Mouse (Mus musculus): ENCODE data around the gene 4933434E20Rik. TPM values are rescaled to one million over a fixed set of nuclear protein-coding genes. Genes with fewer than 3 reads are reported as not detected.

4933434E20Rik gene
- total and polyA plus RNA-seq, 3 experiments: 22.4 to 84.3 (median 83.1) TPM

DNA sequence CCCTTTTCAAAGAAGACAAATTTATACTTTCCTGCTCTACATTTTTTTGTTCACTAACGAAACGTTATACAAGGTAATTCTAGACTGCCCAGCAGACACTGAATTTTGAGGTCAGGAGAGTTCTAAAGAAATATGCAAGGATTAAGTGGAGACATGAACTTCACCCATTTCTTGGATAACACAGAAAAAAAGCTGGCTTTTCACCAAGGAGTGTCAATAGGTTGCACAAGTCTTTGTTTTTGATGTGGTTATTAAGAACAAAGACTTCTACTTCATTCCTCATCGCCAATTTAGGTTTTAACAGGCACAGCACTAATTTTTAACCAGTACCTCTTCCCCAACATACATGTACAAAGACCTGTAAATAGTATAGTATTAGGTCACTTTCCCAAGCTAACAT lies 1.7 kb upstream of the 4933434E20Rik start:
- TF ChIP-seq POLR2AphosphoS5 (IDR thresholded peaks at IDR 0.05; ENCODE audit: insufficient replicate concordance, low read depth, low read length) (no peak), GATA2 (IDR thresholded peaks at IDR 0.05; ENCODE audit: borderline replicate concordance, low read depth, low read length) (no peak), CTCF (IDR thresholded peaks at IDR 0.05; ENCODE audit: low read depth, low read length) (no peak), TAL1 (conservative IDR thresholded peaks at IDR 0.05; ENCODE audit: low read depth, low read length) (no peak), GATA1 (IDR thresholded peaks at IDR 0.05; ENCODE audit: borderline replicate concordance, low read length) (no peak)
- no peaks in the 10 kb centered on the region for H3K9me3 ChIP-seq (replicated peaks)
- no peaks in the 10 kb centered on the region for H3K27me3 ChIP-seq (ENCODE audit: insufficient read depth, low read length)
- DNase-seq (ENCODE audit: low spot score): no peak
- peaks cover 38% of the 10 kb centered on the region for H3K36me3 ChIP-seq (replicated peaks)
- H3K4me1 ChIP-seq (ENCODE audit: insufficient read depth, low read depth, low read length): peaks cover 27% of the 10 kb centered on the region
- ATAC-seq (ENCODE audit: extremely low read depth, insufficient number of reproducible peaks, low FRiP score, poor library complexity, severe bottlenecking): no peak
- no peak overlapping the region for H3K4me3 ChIP-seq (ENCODE audit: low read depth, low read length)

- no peak for TF ChIP-seq POLR2AphosphoS5 (IDR thresholded peaks at IDR 0.05; ENCODE audit: insufficient replicate concordance, low read depth, low read length)
- no peak for TF ChIP-seq CTCF (IDR thresholded peaks at IDR 0.05; ENCODE audit: low read depth, low read length)
- no peak for TF ChIP-seq GATA2 (IDR thresholded peaks at IDR 0.05; ENCODE audit: borderline replicate concordance, low read depth, low read length)
- TF ChIP-seq GATA1 (IDR thresholded peaks at IDR 0.05; ENCODE audit: borderline replicate concordance, low read length): no peak
- no peak for TF ChIP-seq TAL1 (conservative IDR thresholded peaks at IDR 0.05; ENCODE audit: low read depth, low read length)
- peak within 1 kb of the TSS; percentile 81 for H3K4me3 ChIP-seq (ENCODE audit: low read depth, low read length)
- peaks cover 39% of the 10 kb centered on the region for H3K36me3 ChIP-seq (replicated peaks)
- DNase-seq (ENCODE audit: low spot score): peak; percentile 94
- H3K9me3 ChIP-seq (replicated peaks): no peaks in the 10 kb centered on the region
- no peaks in the 10 kb centered on the region for H3K27me3 ChIP-seq (ENCODE audit: insufficient read depth, low read length)
- peaks cover 38% of the 10 kb centered on the region for H3K4me1 ChIP-seq (ENCODE audit: insufficient read depth, low read depth, low read length)
- peak; percentile 81 for ATAC-seq (ENCODE audit: extremely low read depth, insufficient number of reproducible peaks, low FRiP score, poor library complexity, severe bottlenecking)
These were observed 1.2 kb downstream of the 4933434E20Rik start, which contains the start of gene Ubap2l for GRCm38 (mm10) chr3:90052351-90053241. Gene Ubap2l, minus strand, starts transcription at chr3:90052628.

DNA sequence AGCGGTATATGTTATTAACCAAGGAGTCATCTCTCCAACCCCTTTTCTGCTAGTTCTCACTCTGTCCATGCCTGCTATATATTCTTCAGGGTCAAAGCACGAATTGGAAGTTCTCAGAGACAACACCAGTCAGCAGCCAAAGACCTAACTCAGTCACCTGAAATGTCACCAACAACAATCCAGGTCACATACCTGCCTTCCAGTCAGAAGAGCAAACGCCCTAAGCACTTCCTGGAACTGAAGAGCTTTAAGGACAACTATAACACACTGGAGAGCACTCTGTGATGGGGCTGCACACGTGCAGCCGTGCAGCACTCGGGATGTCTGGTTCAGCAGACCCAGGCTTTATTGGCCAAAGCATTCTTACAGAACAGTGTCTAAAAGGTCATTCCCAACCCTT lies 10.1 kb downstream of the 4933434E20Rik start:
- H3K4me3 ChIP-seq (ENCODE audit: low read depth, low read length): no peak overlapping the region
- H3K9me3 ChIP-seq (replicated peaks): no peaks in the 10 kb centered on the region
- peaks cover 82% of the 10 kb centered on the region for H3K36me3 ChIP-seq (replicated peaks)
- ATAC-seq (ENCODE audit: extremely low read depth, insufficient number of reproducible peaks, low FRiP score, poor library complexity, severe bottlenecking) (no peak), DNase-seq (ENCODE audit: low spot score) (no peak)
- TF ChIP-seq CTCF (IDR thresholded peaks at IDR 0.05; ENCODE audit: low read depth, low read length) (no peak), TAL1 (conservative IDR thresholded peaks at IDR 0.05; ENCODE audit: low read depth, low read length) (no peak), GATA2 (IDR thresholded peaks at IDR 0.05; ENCODE audit: borderline replicate concordance, low read depth, low read length) (no peak), POLR2AphosphoS5 (IDR thresholded peaks at IDR 0.05; ENCODE audit: insufficient replicate concordance, low read depth, low read length) (no peak), GATA1 (IDR thresholded peaks at IDR 0.05; ENCODE audit: borderline replicate concordance, low read length) (no peak)
- H3K4me1 ChIP-seq (ENCODE audit: insufficient read depth, low read depth, low read length): peaks cover 5% of the 10 kb centered on the region; the same call in 1 of the 2 replicates
- H3K27me3 ChIP-seq (ENCODE audit: insufficient read depth, low read length): no peaks in the 10 kb centered on the region

DNA sequence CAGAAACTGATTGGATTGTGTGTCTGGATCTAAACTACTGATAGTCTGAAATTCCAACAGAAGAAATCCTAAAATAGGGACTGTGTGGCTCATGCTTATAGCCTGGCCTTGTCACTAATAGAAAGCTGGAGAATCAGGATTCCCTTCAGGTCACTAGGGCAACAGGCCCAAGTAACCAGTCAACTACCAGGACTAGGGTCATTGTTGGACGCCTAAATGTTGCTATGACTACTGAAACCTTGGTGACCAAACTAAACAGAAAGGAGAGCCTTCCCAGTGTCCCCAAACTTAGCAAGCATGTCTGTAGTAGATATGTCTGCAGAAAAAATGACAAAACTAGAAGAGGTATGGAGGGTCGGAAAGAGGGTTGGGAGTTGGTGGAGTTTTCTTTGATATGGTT lies 11.1 kb downstream of the 4933434E20Rik start:
- DNase-seq (ENCODE audit: low spot score) (no peak), ATAC-seq (ENCODE audit: extremely low read depth, insufficient number of reproducible peaks, low FRiP score, poor library complexity, severe bottlenecking) (no peak)
- Histone ChIP-seq H3K4me3 (ENCODE audit: low read depth, low read length) (no peak overlapping the region), H3K4me1 (ENCODE audit: insufficient read depth, low read depth, low read length) (peaks cover 4% of the 10 kb centered on the region; the same call in 1 of the 2 replicates), H3K9me3 (replicated peaks) (no peaks in the 10 kb centered on the region), H3K27me3 (ENCODE audit: insufficient read depth, low read length) (no peaks in the 10 kb centered on the region), H3K36me3 (replicated peaks) (peaks cover 79% of the 10 kb centered on the region)
- no peak for TF ChIP-seq POLR2AphosphoS5 (IDR thresholded peaks at IDR 0.05; ENCODE audit: insufficient replicate concordance, low read depth, low read length)
- TF ChIP-seq GATA1 (IDR thresholded peaks at IDR 0.05; ENCODE audit: borderline replicate concordance, low read length): no peak
- TF ChIP-seq GATA2 (IDR thresholded peaks at IDR 0.05; ENCODE audit: borderline replicate concordance, low read depth, low read length): no peak
- TF ChIP-seq TAL1 (conservative IDR thresholded peaks at IDR 0.05; ENCODE audit: low read depth, low read length): no peak
- TF ChIP-seq CTCF (IDR thresholded peaks at IDR 0.05; ENCODE audit: low read depth, low read length): no peak

DNA sequence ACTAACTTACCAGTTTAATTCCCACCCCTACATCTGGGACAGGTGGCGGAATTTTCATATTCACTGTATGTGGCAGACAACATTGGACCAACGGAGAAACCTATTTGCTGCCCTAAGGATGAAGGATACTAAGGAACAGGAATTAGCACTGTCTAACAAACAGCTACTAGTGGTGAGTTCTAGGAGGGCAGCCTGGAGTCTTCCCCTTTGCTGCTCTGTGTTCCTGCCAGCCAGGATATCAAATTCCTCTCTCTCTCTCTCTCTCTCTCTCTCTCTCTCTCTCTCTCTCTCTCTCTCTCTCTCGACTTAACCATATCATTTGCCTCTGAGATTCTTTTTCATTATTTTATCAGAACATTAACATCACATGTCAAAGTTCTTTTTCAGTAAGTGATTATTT lies 12.9 kb downstream of the 4933434E20Rik start:
- Histone ChIP-seq H3K4me1 (ENCODE audit: insufficient read depth, low read depth, low read length) (peaks cover 4% of the 10 kb centered on the region; the same call in 1 of the 2 replicates), H3K9me3 (replicated peaks) (no peaks in the 10 kb centered on the region), H3K27me3 (ENCODE audit: insufficient read depth, low read length) (no peaks in the 10 kb centered on the region), H3K4me3 (ENCODE audit: low read depth, low read length) (no peak overlapping the region), H3K36me3 (replicated peaks) (peaks cover 69% of the 10 kb centered on the region)
- ATAC-seq (ENCODE audit: extremely low read depth, insufficient number of reproducible peaks, low FRiP score, poor library complexity, severe bottlenecking): no peak
- DNase-seq (ENCODE audit: low spot score): no peak
- no peak for TF ChIP-seq TAL1 (conservative IDR thresholded peaks at IDR 0.05; ENCODE audit: low read depth, low read length)
- no peak for TF ChIP-seq GATA2 (IDR thresholded peaks at IDR 0.05; ENCODE audit: borderline replicate concordance, low read depth, low read length)
- no peak for TF ChIP-seq POLR2AphosphoS5 (IDR thresholded peaks at IDR 0.05; ENCODE audit: insufficient replicate concordance, low read depth, low read length)
- no peak for TF ChIP-seq GATA1 (IDR thresholded peaks at IDR 0.05; ENCODE audit: borderline replicate concordance, low read length)
- no peak for TF ChIP-seq CTCF (IDR thresholded peaks at IDR 0.05; ENCODE audit: low read depth, low read length)

GRCm38 (mm10) chr3:90065553-90065952 lies 14.1 kb downstream of the 4933434E20Rik start:
- peaks cover 60% of the 10 kb centered on the region for H3K36me3 ChIP-seq (replicated peaks)
- no peak for DNase-seq (ENCODE audit: low spot score)
- H3K9me3 ChIP-seq (replicated peaks): no peaks in the 10 kb centered on the region
- peaks cover 7% of the 10 kb centered on the region; the same call in 1 of the 2 replicates for H3K4me1 ChIP-seq (ENCODE audit: insufficient read depth, low read depth, low read length)
- TF ChIP-seq GATA1 (IDR thresholded peaks at IDR 0.05; ENCODE audit: borderline replicate concordance, low read length): no peak
- TF ChIP-seq CTCF (IDR thresholded peaks at IDR 0.05; ENCODE audit: low read depth, low read length): peak; percentile 94
- no peak for TF ChIP-seq TAL1 (conservative IDR thresholded peaks at IDR 0.05; ENCODE audit: low read depth, low read length)
- no peak overlapping the region for H3K4me3 ChIP-seq (ENCODE audit: low read depth, low read length)
- no peak for ATAC-seq (ENCODE audit: extremely low read depth, insufficient number of reproducible peaks, low FRiP score, poor library complexity, severe bottlenecking)
- H3K27me3 ChIP-seq (ENCODE audit: insufficient read depth, low read length): no peaks in the 10 kb centered on the region
